Mouse (Mus musculus) heart, embryonic 13.5 days (tissue): Measurements from ENCODE around the gene Rwdd3. TPM values are rescaled to one million over a fixed set of nuclear protein-coding genes. Genes with fewer than 3 reads are reported as not detected.

Source experiments
- ATAC-seq: fragments of 200-750 bp; cut with Nextera tagmentation; 2 replicates; pipeline ENCODE4 v1.8.0; 2017; ENCODE audit warnings: moderate TSS enrichment; ENCODE audit not compliant: insufficient number of reproducible peaks, low FRiP score, low TSS enrichment; ENCODE audit errors: extremely low read depth
- H3K27ac ChIP-seq: fragments of 300-500 bp; sonication (generic); replicated peaks from 2 replicates; pipeline ENCODE4 v1.5.1; 2015; ENCODE audit warnings: moderate library complexity, mild to moderate bottlenecking, inconsistent platforms
- H3K27me3 ChIP-seq: fragments of 300-500 bp; sonication (generic); replicated peaks from 2 replicates; pipeline ENCODE4 v1.6.1; 2015; ENCODE audit warnings: mild to moderate bottlenecking, inconsistent platforms
- H3K36me3 ChIP-seq: fragments of 300-500 bp; sonication (generic); 2 replicates; pipeline ENCODE4 v1.6.1; 2015; ENCODE audit warnings: mild to moderate bottlenecking, inconsistent platforms
- H3K4me1 ChIP-seq: fragments of 300-500 bp; sonication (generic); 2 replicates; pipeline ENCODE4 v1.6.1; 2015; ENCODE audit warnings: inconsistent platforms
- H3K4me2 ChIP-seq: fragments of 300-500 bp; sonication (generic); 2 replicates; pipeline ENCODE4 v1.6.1; 2015; ENCODE audit warnings: inconsistent platforms, mild to moderate bottlenecking, moderate library complexity
- H3K4me3 ChIP-seq: fragments of 300-500 bp; sonication (generic); 2 replicates; pipeline ENCODE4 v1.5.1; 2015; ENCODE audit warnings: moderate library complexity, mild to moderate bottlenecking, inconsistent platforms
- H3K9ac ChIP-seq: fragments of 300-500 bp; sonication (generic); 2 replicates; pipeline ENCODE4 v1.6.1; 2015; ENCODE audit warnings: inconsistent platforms, mild to moderate bottlenecking, moderate library complexity
- H3K9me3 ChIP-seq: fragments of 300-500 bp; sonication (generic); 2 replicates; pipeline ENCODE4 v1.6.1; 2016; ENCODE audit warnings: inconsistent platforms
- WGBS: fragments of 180-500 bp; shearing (Covaris S2); methylation state at CpG from one replicate; pipeline ENCODE4 v1.1.7; 2015; ENCODE audit warnings: mixed read lengths; 5-methylcytosine and 5-hydroxymethylcytosine counted together
- polyA plus RNA-seq: library from polyadenylated mRNA; unstranded; fragments of >200 nt; fragmentation: Nextera tagmentation; extraction: Ambion mirVana; gene quantifications from 2 replicates; pipeline ENCODE4 v1.2.1, GENCODE M21; 2015

Rwdd3 gene
- polyA plus RNA-seq, 1 experiment from 2014 or later: 3.5 TPM

DNA sequence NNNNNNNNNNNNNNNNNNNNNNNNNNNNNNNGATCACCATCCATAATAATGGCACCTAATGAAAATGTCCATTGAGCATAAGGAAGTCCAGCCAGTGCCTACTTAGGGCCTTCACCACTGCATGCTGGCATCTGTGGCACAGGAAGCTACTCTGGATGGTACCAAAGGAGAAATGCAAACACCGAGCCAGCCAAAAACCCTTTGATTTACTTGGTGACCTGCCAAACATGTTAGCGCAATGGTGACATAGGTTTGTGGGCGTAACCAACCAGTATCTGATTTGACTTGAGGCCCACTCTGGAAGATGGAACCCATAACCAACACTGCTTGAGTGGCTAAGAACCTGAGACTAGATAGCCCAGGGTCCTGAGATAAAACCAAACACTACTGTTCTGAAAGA, 13.7 kb upstream of the Rwdd3 start:
- ATAC-seq: no peak
- Histone ChIP-seq H3K27me3 (no peaks in the 10 kb centered on the region), H3K9ac (no peak overlapping the region), H3K4me1 (peaks cover 21% of the 10 kb centered on the region), H3K4me2 (no peak overlapping the region), H3K27ac (no peak overlapping the region), H3K36me3 (no peaks in the 10 kb centered on the region), H3K4me3 (no peak overlapping the region), H3K9me3 (no peaks in the 10 kb centered on the region)
- 80% methylated on average over 3 of the region's 3 CpGs for WGBS

DNA sequence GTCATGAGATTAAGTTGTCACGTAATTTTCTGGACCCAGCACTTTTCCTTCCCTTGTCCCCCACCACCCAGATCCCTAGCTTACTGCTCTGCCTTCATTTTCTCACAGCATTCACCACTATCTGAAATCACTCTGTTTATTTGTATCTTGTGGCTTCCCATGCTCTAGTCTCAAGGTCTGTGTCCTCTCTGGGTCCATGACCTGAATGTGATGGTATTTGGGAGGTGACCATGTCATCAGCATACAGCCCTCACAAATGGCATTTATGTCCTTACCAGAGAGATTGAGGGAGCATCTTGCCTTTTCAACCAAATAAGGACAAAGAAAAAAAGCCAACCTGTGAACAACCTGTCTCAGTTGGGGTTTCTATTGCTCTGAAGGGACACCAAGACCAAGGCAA, 4.5 kb upstream of the Rwdd3 start:
- Histone ChIP-seq H3K9ac (no peak overlapping the region), H3K36me3 (no peaks in the 10 kb centered on the region), H3K4me2 (no peak overlapping the region), H3K4me1 (peaks cover 9% of the 10 kb centered on the region; the same call in 1 of the 2 replicates), H3K4me3 (no peak overlapping the region), H3K9me3 (no peaks in the 10 kb centered on the region), H3K27me3 (no peaks in the 10 kb centered on the region), H3K27ac (no peak overlapping the region)
- ATAC-seq: no peak
- WGBS: 71% methylated on average over 1 of the region's 1 CpGs

DNA sequence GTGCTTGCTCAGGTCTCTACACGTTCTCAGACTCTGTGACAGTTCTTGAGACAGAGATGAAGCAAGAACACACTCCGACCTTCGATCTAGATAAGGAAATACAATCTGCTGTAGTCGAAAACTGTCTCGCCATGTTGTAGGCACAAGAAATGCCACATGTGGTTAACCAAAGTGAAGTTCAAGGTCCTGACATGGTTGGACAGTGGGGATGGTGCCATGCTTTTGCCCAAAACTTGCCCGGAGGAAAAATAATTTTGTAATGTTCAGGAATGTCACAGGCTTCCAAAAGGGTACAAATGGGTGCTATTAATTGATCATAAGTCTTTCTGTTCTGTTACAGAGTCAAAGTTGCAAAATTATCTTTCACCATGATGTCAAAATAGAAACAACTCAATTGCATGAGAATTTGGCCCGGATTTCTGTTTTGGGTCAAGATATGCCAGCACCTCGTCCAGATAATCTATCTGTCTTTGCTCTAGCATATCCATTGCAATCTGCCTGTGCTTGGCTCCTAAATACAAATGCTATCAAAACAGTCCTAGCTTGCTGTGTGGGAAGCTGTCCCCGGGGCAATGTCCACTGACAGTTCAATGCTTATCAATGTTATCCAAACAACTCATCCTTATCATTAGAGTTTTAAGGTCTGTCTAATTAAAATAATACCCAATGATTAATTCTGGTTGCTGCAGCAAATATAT, 2.9 kb upstream of the Rwdd3 start:
- H3K4me3 ChIP-seq: no peak overlapping the region
- H3K4me2 ChIP-seq: no peak overlapping the region
- peaks cover 14% of the 10 kb centered on the region for H3K4me1 ChIP-seq
- no peaks in the 10 kb centered on the region for H3K9me3 ChIP-seq
- no peak overlapping the region for H3K27ac ChIP-seq
- no peak overlapping the region for H3K9ac ChIP-seq
- no peaks in the 10 kb centered on the region for H3K36me3 ChIP-seq
- no peaks in the 10 kb centered on the region for H3K27me3 ChIP-seq
- WGBS: 53% methylated on average over 9 of the region's 9 CpGs
- no peak for ATAC-seq

GRCm38 (mm10) chr3:121172718-121173117, 1.2 kb upstream of the Rwdd3 start:
- no peak overlapping the region for H3K4me2 ChIP-seq
- no peak overlapping the region for H3K4me3 ChIP-seq
- peaks cover 14% of the 10 kb centered on the region for H3K4me1 ChIP-seq
- H3K27ac ChIP-seq: no peak overlapping the region
- WGBS: 78% methylated on average over 2 of the region's 2 CpGs
- H3K36me3 ChIP-seq: no peaks in the 10 kb centered on the region
- H3K27me3 ChIP-seq: no peaks in the 10 kb centered on the region
- no peak for ATAC-seq
- H3K9ac ChIP-seq: no peak overlapping the region
- H3K9me3 ChIP-seq: no peaks in the 10 kb centered on the region

- peak overlapping the region; percentile 72 for H3K9ac ChIP-seq
- no peak for ATAC-seq
These were observed 374 bp upstream of the Rwdd3 start for GRCm38 (mm10) chr3:121171872-121172265.

GRCm38 (mm10) chr3:121170631-121171030, 864 bp downstream of the Rwdd3 start:
- Histone ChIP-seq H3K27ac (no peak overlapping the region), H3K36me3 (peaks cover 5% of the 10 kb centered on the region; the same call in 1 of the 2 replicates), H3K27me3 (no peaks in the 10 kb centered on the region), H3K4me3 (peak overlapping the region; percentile 80), H3K9me3 (peaks cover 5% of the 10 kb centered on the region; the same call in 1 of the 2 replicates), H3K4me2 (peak overlapping the region; percentile 88), H3K9ac (peak overlapping the region; percentile 85), H3K4me1 (peaks cover 14% of the 10 kb centered on the region)
- ATAC-seq: no peak
- 51% methylated on average over 7 of the region's 7 CpGs for WGBS

More at GRCm38 (mm10) chr3:121171872-121172265, 374 bp upstream of the Rwdd3 start:
- H3K27me3 ChIP-seq: no peaks in the 10 kb centered on the region
- peaks cover 14% of the 10 kb centered on the region for H3K4me1 ChIP-seq
- H3K36me3 ChIP-seq: no peaks in the 10 kb centered on the region
- H3K9me3 ChIP-seq: peaks cover under 1% of the 10 kb centered on the region; the same call in 1 of the 2 replicates
- peak overlapping the region; percentile 80 for H3K4me3 ChIP-seq
- peak overlapping the region; percentile 88 for H3K4me2 ChIP-seq
- 44% methylated on average over 6 of the region's 6 CpGs for WGBS
- no peak overlapping the region for H3K27ac ChIP-seq

GRCm38 (mm10) chr3:121169092-121169942, 2.2 kb downstream of the Rwdd3 start:
- H3K4me3 ChIP-seq: no peak overlapping the region
- H3K36me3 ChIP-seq: peaks cover 5% of the 10 kb centered on the region; the same call in 1 of the 2 replicates
- H3K4me1 ChIP-seq: peaks cover 9% of the 10 kb centered on the region
- no peak overlapping the region for H3K27ac ChIP-seq
- H3K27me3 ChIP-seq: no peaks in the 10 kb centered on the region
- peaks cover 5% of the 10 kb centered on the region; the same call in 1 of the 2 replicates for H3K9me3 ChIP-seq
- no peak overlapping the region for H3K9ac ChIP-seq
- WGBS: 74% methylated on average over 15 of the region's 15 CpGs
- H3K4me2 ChIP-seq: no peak overlapping the region
- no peak for ATAC-seq

GRCm38 (mm10) chr3:121168581-121168980, 2.9 kb downstream of the Rwdd3 start:
- H3K4me3 ChIP-seq: no peak overlapping the region
- H3K27ac ChIP-seq: no peak overlapping the region
- H3K4me1 ChIP-seq: peaks cover 9% of the 10 kb centered on the region
- no peak for ATAC-seq
- no peak overlapping the region for H3K9ac ChIP-seq
- no peak overlapping the region for H3K4me2 ChIP-seq
- 87% methylated on average over 8 of the region's 8 CpGs for WGBS
- peaks cover 5% of the 10 kb centered on the region; the same call in 1 of the 2 replicates for H3K36me3 ChIP-seq
- no peaks in the 10 kb centered on the region for H3K27me3 ChIP-seq
- peaks cover 5% of the 10 kb centered on the region; the same call in 1 of the 2 replicates for H3K9me3 ChIP-seq

- no peak overlapping the region for H3K4me3 ChIP-seq
- H3K9ac ChIP-seq: no peak overlapping the region
- peaks cover 5% of the 10 kb centered on the region; the same call in 1 of the 2 replicates for H3K36me3 ChIP-seq
- peaks cover 5% of the 10 kb centered on the region; the same call in 1 of the 2 replicates for H3K9me3 ChIP-seq
- peaks cover 13% of the 10 kb centered on the region for H3K4me1 ChIP-seq
- H3K4me2 ChIP-seq: no peak overlapping the region
- no peak for ATAC-seq
- no peak overlapping the region for H3K27ac ChIP-seq
- WGBS: 41% methylated on average over 7 of the region's 7 CpGs
- no peaks in the 10 kb centered on the region for H3K27me3 ChIP-seq
These were observed 8.2 kb downstream of the Rwdd3 start for GRCm38 (mm10) chr3:121163271-121163819.

DNA sequence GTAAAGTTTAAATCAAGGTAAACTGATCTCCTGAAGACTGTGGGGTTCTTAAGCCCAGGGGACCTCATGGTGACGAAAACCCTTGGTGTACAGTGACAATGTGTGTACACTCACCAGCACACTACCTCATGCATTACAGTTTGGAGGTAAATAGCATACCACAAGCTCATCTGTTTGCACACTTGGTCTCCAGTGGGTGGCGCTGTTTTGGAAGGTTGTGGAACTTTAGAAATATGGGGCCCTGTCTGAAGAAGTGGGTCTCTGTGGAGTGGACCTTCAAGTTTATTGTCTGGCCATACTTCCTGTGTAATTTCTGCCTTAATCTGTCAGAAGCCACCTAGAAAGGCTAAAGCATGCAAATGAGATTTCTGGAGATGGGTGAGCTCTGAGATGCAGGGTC, 9.8 kb downstream of the Rwdd3 start:
- Histone ChIP-seq H3K36me3 (peaks cover 4% of the 10 kb centered on the region; the same call in 1 of the 2 replicates), H3K4me1 (peaks cover 13% of the 10 kb centered on the region), H3K4me2 (no peak overlapping the region), H3K9ac (no peak overlapping the region), H3K9me3 (peaks cover 3% of the 10 kb centered on the region; the same call in 1 of the 2 replicates), H3K4me3 (no peak overlapping the region), H3K27ac (no peak overlapping the region), H3K27me3 (no peaks in the 10 kb centered on the region)
- no peak for ATAC-seq
- WGBS: 39% methylated on average over 2 of the region's 2 CpGs

- Histone ChIP-seq H3K4me3 (no peak overlapping the region), H3K27me3 (no peaks in the 10 kb centered on the region), H3K9me3 (no peaks in the 10 kb centered on the region), H3K4me1 (peaks cover 13% of the 10 kb centered on the region), H3K36me3 (no peaks in the 10 kb centered on the region), H3K9ac (no peak overlapping the region), H3K4me2 (no peak overlapping the region), H3K27ac (no peak overlapping the region)
- ATAC-seq: no peak
- WGBS: 39% methylated on average over 4 of the region's 4 CpGs
These were observed 11.1 kb downstream of the Rwdd3 start for GRCm38 (mm10) chr3:121160424-121160823.
